Mouse (Mus musculus) heart, postnatal 36 days (tissue): Measurements from ENCODE around the gene Taar7e. TPM values are rescaled to one million over a fixed set of nuclear protein-coding genes. Genes with fewer than 3 reads are reported as not detected.
"Not testable (repeated sequence)": the region's sequence is repeated elsewhere in the genome, so short reads cannot be mapped to it uniquely, and the experiment has no call there.

ENCODE experiments used
- DNase-seq, 2 experiments: peaks; one replicate each; pipeline ENCODE4 v3.0.0; 2021 to 2022
- intact Hi-C: fragments of 180-260 bp; cut with DNase I; formaldehyde crosslinking; loops from one replicate; pipeline ENCODE4 v1.15.1; 2025
- total RNA-seq, 2 experiments: library from RNA; stranded (reverse); gene quantifications; 2 replicates each; pipeline ENCODE4 v1.2.3; 2021

Gene Taar7e
- total RNA-seq = not detected

GRCm38 (mm10) chr10:24037314-24037713 is at the start of gene Taar7e:
Gene Taar7e (plus strand): TSS chr10:24037614.
- intact Hi-C loops = no loop called here
- no peak for DNase-seq

GRCm38 (mm10) chr10:23993381-23993780 is 44.0 kb upstream of the Taar7e start, which contains the start of gene Taar7a:
Gene Taar7a (minus strand): TSS chr10:23993481.
- intact Hi-C loops = no loop called here
- no peak for DNase-seq

GRCm38 (mm10) chr10:23999639-24000038 is 37.8 kb upstream of the Taar7e start, which contains the start of gene Taar7b:
Gene Taar7b (plus strand): TSS chr10:23999939.
- intact Hi-C loops = no loop called here
- DNase-seq = no peak

- intact Hi-C loops = no loop called here
- DNase-seq = no peak
Observed at GRCm38 (mm10) chr10:24006442-24006841, 31.0 kb upstream of the Taar7e start.

- intact Hi-C loops = no loop called here
- no peak for DNase-seq
Observed at GRCm38 (mm10) chr10:24007034-24007433, 30.4 kb upstream of the Taar7e start.

- no peak for DNase-seq
- intact Hi-C loops = no loop called here
Observed at GRCm38 (mm10) chr10:24008143-24008542, 29.3 kb upstream of the Taar7e start.

GRCm38 (mm10) chr10:24026922-24027321 is 10.5 kb upstream of the Taar7e start, which contains the start of gene Taar7d:
Gene Taar7d (plus strand): TSS chr10:24027222.
- intact Hi-C loops = no loop called here
- no peak for DNase-seq

- no peak for DNase-seq
- intact Hi-C loops = no loop called here
Observed at GRCm38 (mm10) chr10:24031347-24031746, 6.1 kb upstream of the Taar7e start.

- intact Hi-C loops = no loop called here
- no peak for DNase-seq
Observed at GRCm38 (mm10) chr10:24040120-24040869, 2.9 kb downstream of the Taar7e start.

GRCm38 (mm10) chr10:24049210-24049609 is 11.8 kb downstream of the Taar7e start, which contains the start of gene Taar7f:
Gene Taar7f (plus strand): TSS chr10:24049510.
- intact Hi-C loops = no loop called here
- no peak for DNase-seq

- intact Hi-C loops = no loop called here
- DNase-seq = no peak
Observed at GRCm38 (mm10) chr10:24052039-24052438, 14.6 kb downstream of the Taar7e start.

GRCm38 (mm10) chr10:24058986-24059385 is 21.6 kb downstream of the Taar7e start:
- DNase-seq = no peak
- intact Hi-C loops = no loop called here

GRCm38 (mm10) chr10:24074751-24075150 is 37.3 kb downstream of the Taar7e start:
- DNase-seq, intact Hi-C loops: not testable (repeated sequence)

GRCm38 (mm10) chr10:24076200-24076599 is 38.8 kb downstream of the Taar7e start, which contains the start of gene Taar8a:
Gene Taar8a (plus strand): TSS chr10:24076500.
- intact Hi-C loops, DNase-seq: not testable (repeated sequence)

GRCm38 (mm10) chr10:24080166-24080565 is 42.8 kb downstream of the Taar7e start:
- intact Hi-C loops = loop anchor here (1.0 to 2.0 kb wide), 2 partner anchors 101 to 267 kb away; no protein-coding TSS in a partner anchor
- peak; percentile 31 to 33 for DNase-seq

GRCm38 (mm10) chr10:24085936-24086335 is 48.5 kb downstream of the Taar7e start:
- intact Hi-C loops = no loop called here

GRCm38 (mm10) chr10:24086555-24086954 is 49.1 kb downstream of the Taar7e start:
- intact Hi-C loops = no loop called here
- DNase-seq = no peak

More at GRCm38 (mm10) chr10:24085936-24086335, 48.5 kb downstream of the Taar7e start:
- no peak for DNase-seq

GRCm38 (mm10) chr10:24087168-24087567 is 49.8 kb downstream of the Taar7e start:
- no peak for DNase-seq
- intact Hi-C loops = no loop called here
